Mouse (Mus musculus): ENCODE measurements around the gene Tex9. TPM values are rescaled to one million over a fixed set of nuclear protein-coding genes. Genes with fewer than 3 reads are reported as not detected.
A peak's percentile ranks its signal among the peaks of the same experiment; 100 is the strongest.
"Not testable (repeated sequence)": the region's sequence is repeated elsewhere in the genome, so short reads cannot be mapped to it uniquely, and the experiment has no call there.

Tex9 gene
- polyA plus RNA-seq, 1 experiment from 2014 or later: 17.9 TPM

GRCm38 (mm10) chr9:72456374-72456773 lies 35.6 kb downstream of the Tex9 start:
- 46% methylated on average over 1 of the region's 1 CpGs for WGBS

DNA sequence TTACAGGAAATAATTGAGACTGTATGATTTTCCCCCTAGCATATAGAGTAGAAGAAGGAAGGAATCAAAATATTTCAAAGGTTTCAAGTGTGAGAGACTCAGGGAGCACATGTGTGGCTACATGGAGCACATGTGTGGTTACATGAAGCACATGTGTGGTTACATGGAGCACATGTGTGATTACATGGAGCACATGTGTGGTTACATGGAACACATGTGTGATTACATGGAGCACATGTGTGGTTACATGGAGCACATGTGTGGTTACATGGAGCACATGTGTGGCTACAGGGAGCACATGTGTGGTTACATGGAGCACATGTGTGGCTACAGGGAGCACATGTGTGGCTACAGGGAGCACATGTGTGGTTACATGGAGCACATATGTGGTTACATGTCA lies 37.7 kb downstream of the Tex9 start:
- H3K27me3 ChIP-seq (replicated peaks; ENCODE audit: control insufficient read depth, insufficient read depth, low read length); H3K9me3 ChIP-seq (ENCODE audit: control insufficient read depth, low read length); H3K9ac ChIP-seq (ENCODE audit: low read depth, low read length); H3K4me3 ChIP-seq (ENCODE audit: low read depth, low read length); H3K27ac ChIP-seq (ENCODE audit: low read depth, low read length); ATAC-seq (replicated peaks; ENCODE audit: low FRiP score); DNase-seq (ENCODE audit: low spot score); H3K4me2 ChIP-seq: not testable (repeated sequence)
- Histone ChIP-seq H3K36me3 (ENCODE audit: control insufficient read depth, insufficient read depth, low read length) (peaks cover 31% of the 10 kb centered on the region), H3K4me1 (replicated peaks; ENCODE audit: control insufficient read depth, insufficient read depth, low read length) (peaks cover 16% of the 10 kb centered on the region; the same call in 1 of the 2 replicates)

More at GRCm38 (mm10) chr9:72456374-72456773, 35.6 kb downstream of the Tex9 start:
- H3K27ac ChIP-seq (ENCODE audit: low read depth, low read length): no peak overlapping the region
- no peak for DNase-seq (ENCODE audit: low spot score)
- H3K27me3 ChIP-seq (replicated peaks; ENCODE audit: control insufficient read depth, insufficient read depth, low read length): no peaks in the 10 kb centered on the region
- ATAC-seq (replicated peaks; ENCODE audit: low FRiP score): no peak
- H3K4me2 ChIP-seq: no peak overlapping the region
- H3K9ac ChIP-seq (ENCODE audit: low read depth, low read length): no peak overlapping the region
- no peak overlapping the region for H3K4me3 ChIP-seq (ENCODE audit: low read depth, low read length)
- no peaks in the 10 kb centered on the region for H3K9me3 ChIP-seq (ENCODE audit: control insufficient read depth, low read length)
- 0 out of 2 replicates have a peak, but pooled peaks cover 2% of the 10 kb centered on the region for H3K4me1 ChIP-seq (replicated peaks; ENCODE audit: control insufficient read depth, insufficient read depth, low read length)
- peaks cover 32% of the 10 kb centered on the region for H3K36me3 ChIP-seq (ENCODE audit: control insufficient read depth, insufficient read depth, low read length)

DNA sequence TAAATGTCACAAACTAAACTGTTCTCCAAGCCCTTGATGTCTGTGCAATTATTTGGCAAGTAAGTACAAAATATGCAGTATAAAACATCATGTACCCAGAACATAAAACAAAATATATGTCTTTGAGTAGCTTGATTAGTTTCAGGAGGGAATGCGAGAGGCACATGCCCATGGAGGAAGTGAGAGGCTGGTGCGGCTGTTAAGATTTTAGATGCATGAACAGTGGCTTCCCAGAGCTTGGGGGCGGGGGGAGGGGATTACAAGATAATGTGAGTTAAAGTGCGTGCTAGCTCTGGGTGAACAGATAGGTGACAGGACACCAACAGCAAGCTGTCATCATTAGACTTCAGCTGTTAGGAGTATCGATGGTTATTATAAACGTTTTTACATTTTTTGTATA lies 40.9 kb downstream of the Tex9 start:
- H3K9ac ChIP-seq (ENCODE audit: low read depth, low read length): no peak overlapping the region
- H3K4me3 ChIP-seq (ENCODE audit: low read depth, low read length): no peak overlapping the region
- peak; percentile 58 for ATAC-seq (replicated peaks; ENCODE audit: low FRiP score)
- H3K27ac ChIP-seq (ENCODE audit: low read depth, low read length): 0 out of 2 replicates have a peak overlapping the region, but pooled peaks have one; percentile 4
- H3K4me2 ChIP-seq: no peak overlapping the region
- DNase-seq (ENCODE audit: low spot score): no peak
- H3K9me3 ChIP-seq (ENCODE audit: control insufficient read depth, low read length): no peaks in the 10 kb centered on the region
- H3K4me1 ChIP-seq (replicated peaks; ENCODE audit: control insufficient read depth, insufficient read depth, low read length): peaks cover 25% of the 10 kb centered on the region; the same call in 1 of the 2 replicates
- WGBS: 40% methylated on average over 6 of the region's 6 CpGs
- H3K36me3 ChIP-seq (ENCODE audit: control insufficient read depth, insufficient read depth, low read length): peaks cover 24% of the 10 kb centered on the region
- no peaks in the 10 kb centered on the region for H3K27me3 ChIP-seq (replicated peaks; ENCODE audit: control insufficient read depth, insufficient read depth, low read length)

DNA sequence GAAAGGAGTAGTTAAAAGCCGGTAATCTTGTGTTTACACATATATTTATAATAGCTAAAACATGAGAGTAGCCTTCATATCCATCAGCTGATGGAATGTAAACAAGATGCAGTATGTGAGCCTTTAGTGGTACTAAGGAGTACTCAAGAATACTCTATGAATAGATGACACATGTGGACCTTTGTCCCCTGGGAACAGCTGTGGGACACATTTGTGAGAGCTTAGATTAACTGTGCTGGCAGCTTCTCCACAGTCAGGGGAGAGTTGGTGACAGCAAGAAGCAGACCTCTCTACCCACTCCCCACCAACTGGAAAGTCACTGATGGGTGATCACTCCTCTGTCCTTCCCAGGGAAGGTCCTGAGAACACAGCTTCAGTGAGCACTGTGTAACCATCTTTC lies 41.6 kb downstream of the Tex9 start:
- DNase-seq (ENCODE audit: low spot score) (no peak), ATAC-seq (replicated peaks; ENCODE audit: low FRiP score) (no peak)
- Histone ChIP-seq H3K4me3 (ENCODE audit: low read depth, low read length) (no peak overlapping the region), H3K9ac (ENCODE audit: low read depth, low read length) (no peak overlapping the region), H3K9me3 (ENCODE audit: control insufficient read depth, low read length) (no peaks in the 10 kb centered on the region), H3K4me2 (no peak overlapping the region), H3K27me3 (replicated peaks; ENCODE audit: control insufficient read depth, insufficient read depth, low read length) (no peaks in the 10 kb centered on the region), H3K36me3 (ENCODE audit: control insufficient read depth, insufficient read depth, low read length) (peaks cover 24% of the 10 kb centered on the region), H3K27ac (ENCODE audit: low read depth, low read length) (no peak overlapping the region), H3K4me1 (replicated peaks; ENCODE audit: control insufficient read depth, insufficient read depth, low read length) (peaks cover 25% of the 10 kb centered on the region; the same call in 1 of the 2 replicates)
- WGBS: 86% methylated on average over 1 of the region's 1 CpGs

DNA sequence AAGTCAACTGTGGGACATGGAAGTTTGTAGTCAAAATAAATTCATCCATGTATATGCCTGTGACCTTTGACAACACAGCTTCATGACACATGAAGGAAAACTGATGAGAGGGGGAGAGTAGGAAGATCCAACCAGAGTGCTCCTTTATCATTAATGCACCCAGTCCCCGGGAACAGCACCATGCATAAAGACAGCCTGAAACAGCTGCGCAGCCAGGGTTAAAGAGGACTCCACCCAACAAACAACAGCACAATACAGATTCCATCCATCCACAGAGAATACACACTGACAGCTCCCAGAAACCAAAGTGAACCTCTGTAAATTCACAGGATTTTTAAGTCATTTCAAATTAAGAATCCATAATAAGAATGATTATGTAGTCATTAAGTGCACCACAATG lies 42.2 kb downstream of the Tex9 start:
- no peak for DNase-seq (ENCODE audit: low spot score)
- Histone ChIP-seq H3K36me3 (ENCODE audit: control insufficient read depth, insufficient read depth, low read length) (peaks cover 24% of the 10 kb centered on the region), H3K9ac (ENCODE audit: low read depth, low read length) (peak overlapping the region; percentile 32; the same call in 1 of the 2 replicates), H3K27me3 (replicated peaks; ENCODE audit: control insufficient read depth, insufficient read depth, low read length) (no peaks in the 10 kb centered on the region), H3K4me1 (replicated peaks; ENCODE audit: control insufficient read depth, insufficient read depth, low read length) (peaks cover 25% of the 10 kb centered on the region; the same call in 1 of the 2 replicates), H3K9me3 (ENCODE audit: control insufficient read depth, low read length) (no peaks in the 10 kb centered on the region), H3K4me3 (ENCODE audit: low read depth, low read length) (no peak overlapping the region; the same call in 1 of the 2 replicates), H3K4me2 (peak overlapping the region; percentile 63), H3K27ac (ENCODE audit: low read depth, low read length) (peak overlapping the region; percentile 42; the same call in 1 of the 2 replicates)
- ATAC-seq (replicated peaks; ENCODE audit: low FRiP score): no peak
- 68% methylated on average over 2 of the region's 2 CpGs for WGBS

DNA sequence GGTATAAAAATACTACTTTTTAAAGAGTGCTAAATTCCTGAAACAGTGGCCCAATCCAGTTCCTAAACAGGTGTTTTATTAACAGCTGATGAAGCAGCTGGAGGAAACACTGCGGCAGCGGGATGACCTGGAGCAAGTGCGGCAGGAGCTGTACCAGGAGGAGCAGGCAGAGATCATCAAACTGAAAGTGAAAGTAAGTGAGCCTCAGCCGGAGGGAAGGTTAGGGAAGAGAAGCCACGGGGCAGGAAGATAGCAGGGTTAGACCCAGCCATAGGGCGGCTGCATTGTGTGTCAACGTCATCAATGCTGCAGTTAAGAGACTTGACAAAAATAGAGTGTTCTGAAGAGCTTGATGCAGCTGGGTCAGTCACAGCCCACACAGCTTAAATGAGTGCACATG lies 42.6 kb downstream of the Tex9 start:
- 65% methylated on average over 7 of the region's 7 CpGs for WGBS
- peak overlapping the region; percentile 63 for H3K4me2 ChIP-seq
- ATAC-seq (replicated peaks; ENCODE audit: low FRiP score): peak; percentile 49; the same call in 1 of the 2 replicates
- H3K9me3 ChIP-seq (ENCODE audit: control insufficient read depth, low read length): no peaks in the 10 kb centered on the region
- no peaks in the 10 kb centered on the region for H3K27me3 ChIP-seq (replicated peaks; ENCODE audit: control insufficient read depth, insufficient read depth, low read length)
- H3K27ac ChIP-seq (ENCODE audit: low read depth, low read length): peak overlapping the region; percentile 42; the same call in 1 of the 2 replicates
- peak overlapping the region; percentile 32; the same call in 1 of the 2 replicates for H3K9ac ChIP-seq (ENCODE audit: low read depth, low read length)
- DNase-seq (ENCODE audit: low spot score): no peak
- H3K4me3 ChIP-seq (ENCODE audit: low read depth, low read length): peak overlapping the region; percentile 21
- H3K4me1 ChIP-seq (replicated peaks; ENCODE audit: control insufficient read depth, insufficient read depth, low read length): peaks cover 25% of the 10 kb centered on the region; the same call in 1 of the 2 replicates
- H3K36me3 ChIP-seq (ENCODE audit: control insufficient read depth, insufficient read depth, low read length): peaks cover 24% of the 10 kb centered on the region

- H3K36me3 ChIP-seq (ENCODE audit: control insufficient read depth, insufficient read depth, low read length): peaks cover 25% of the 10 kb centered on the region
- WGBS: 62% methylated on average over 8 of the region's 8 CpGs
- ATAC-seq (replicated peaks; ENCODE audit: low FRiP score) (no peak), DNase-seq (ENCODE audit: low spot score) (no peak)
- H3K27ac ChIP-seq (ENCODE audit: low read depth, low read length): no peak overlapping the region
- H3K4me3 ChIP-seq (ENCODE audit: low read depth, low read length): no peak overlapping the region
- H3K9ac ChIP-seq (ENCODE audit: low read depth, low read length): no peak overlapping the region
- H3K4me2 ChIP-seq: no peak overlapping the region
- H3K4me1 ChIP-seq (replicated peaks; ENCODE audit: control insufficient read depth, insufficient read depth, low read length): peaks cover 25% of the 10 kb centered on the region; the same call in 1 of the 2 replicates
- H3K9me3 ChIP-seq (ENCODE audit: control insufficient read depth, low read length): no peaks in the 10 kb centered on the region
- no peaks in the 10 kb centered on the region for H3K27me3 ChIP-seq (replicated peaks; ENCODE audit: control insufficient read depth, insufficient read depth, low read length)
Observed at GRCm38 (mm10) chr9:72448026-72448425, 44.0 kb downstream of the Tex9 start.

DNA sequence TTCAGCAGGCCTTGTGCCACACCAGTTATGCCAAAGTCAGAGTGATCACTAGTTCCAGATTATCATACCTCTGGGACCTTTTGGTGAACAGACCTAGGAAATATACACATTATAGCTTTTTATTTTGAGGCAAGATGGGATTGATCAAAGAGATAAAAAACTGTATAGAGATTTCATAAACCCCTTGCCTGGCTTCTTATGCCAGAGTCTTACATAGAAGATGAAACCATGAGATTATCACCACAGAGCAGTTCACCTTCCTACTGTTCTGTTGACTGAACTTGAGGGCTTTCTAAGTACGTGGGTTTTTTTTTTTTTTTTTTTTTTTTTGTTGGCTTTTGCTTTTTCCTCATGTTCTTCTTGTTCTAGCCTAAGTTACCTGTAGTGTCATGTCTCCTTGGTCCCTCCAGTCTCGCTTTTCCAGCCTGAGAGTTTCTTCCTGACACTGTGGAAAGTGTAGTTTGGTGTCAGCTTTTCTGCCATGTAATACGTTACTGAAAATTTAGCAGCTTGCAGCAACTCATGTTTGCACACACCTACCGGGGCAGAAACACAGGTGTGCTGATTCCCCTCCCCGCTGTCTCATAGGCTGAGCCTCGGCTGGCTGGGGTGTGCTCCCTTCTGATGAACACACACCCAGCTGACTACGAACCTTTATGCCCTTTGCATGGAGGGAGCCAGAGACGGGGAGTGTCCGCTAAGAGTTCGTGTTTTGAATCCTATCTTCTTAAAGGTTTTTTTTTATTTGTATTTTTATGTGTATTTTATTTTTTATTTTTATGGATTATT lies 49.9 kb downstream of the Tex9 start:
- WGBS: 75% methylated on average over 10 of the region's 10 CpGs
- no peak for ATAC-seq (replicated peaks; ENCODE audit: low FRiP score)
- Histone ChIP-seq H3K9me3 (ENCODE audit: control insufficient read depth, low read length) (no peaks in the 10 kb centered on the region), H3K27me3 (replicated peaks; ENCODE audit: control insufficient read depth, insufficient read depth, low read length) (no peaks in the 10 kb centered on the region), H3K4me1 (replicated peaks; ENCODE audit: control insufficient read depth, insufficient read depth, low read length) (peaks cover 12% of the 10 kb centered on the region), H3K36me3 (ENCODE audit: control insufficient read depth, insufficient read depth, low read length) (peaks cover 15% of the 10 kb centered on the region), H3K4me2 (peak overlapping the region; percentile 88), H3K4me3 (ENCODE audit: low read depth, low read length) (peak overlapping the region; percentile 37), H3K27ac (ENCODE audit: low read depth, low read length) (peak overlapping the region; percentile 94), H3K9ac (ENCODE audit: low read depth, low read length) (peak overlapping the region; percentile 30)
- DNase-seq (ENCODE audit: low spot score): no peak

Measured in liver, embryonic 11.5 days (tissue).